Mouse (Mus musculus) small intestine, adult 2 months (tissue): ENCODE measurements around the gene Zfhx3. TPM values are rescaled to one million over a fixed set of nuclear protein-coding genes. Genes with fewer than 3 reads are reported as not detected.

Experiments used
- H3K27ac ChIP-seq: fragments of 200-500 bp; 2 replicates; pipeline ENCODE4 v1.5.1; 2012; ENCODE audit warnings: low read depth, low read length, control low read depth, inconsistent platforms; ENCODE audit not compliant: insufficient read depth
- H3K27me3 ChIP-seq: fragments of 200-500 bp; 2 replicates; pipeline ENCODE4 v1.6.1; 2012; ENCODE audit warnings: mild to moderate bottlenecking, moderate library complexity, low read length, inconsistent platforms; ENCODE audit not compliant: control insufficient read depth, insufficient read depth
- H3K36me3 ChIP-seq: fragments of 200-500 bp; 2 replicates; pipeline ENCODE4 v1.6.1; 2012; ENCODE audit warnings: mild to moderate bottlenecking, low read length, control low read depth, inconsistent platforms; ENCODE audit not compliant: control insufficient read depth, insufficient read depth
- H3K4me1 ChIP-seq: fragments of 200-500 bp; 2 replicates; pipeline ENCODE4 v1.6.1; 2012; ENCODE audit warnings: low read length, inconsistent platforms, mixed read lengths; ENCODE audit not compliant: control insufficient read depth, insufficient read depth, insufficient read length
- H3K4me3 ChIP-seq: fragments of 200-500 bp; 2 replicates; pipeline ENCODE4 v1.5.1; 2012; ENCODE audit warnings: low read depth, mild to moderate bottlenecking, control low read depth, inconsistent platforms, low read length, moderate library complexity
- CTCF ChIP-seq: fragments of 200-500 bp; IDR thresholded peaks from 2 replicates; pipeline ENCODE4 v1.5.1; 2012; ENCODE audit warnings: low read depth, mild to moderate bottlenecking, control low read depth, inconsistent platforms, low read length, moderate library complexity, mixed read lengths; ENCODE audit not compliant: insufficient replicate concordance, insufficient read length; ENCODE audit errors: extremely low read depth
- POLR2A ChIP-seq: fragments of 200-500 bp; IDR thresholded peaks from 2 replicates; pipeline ENCODE4 v1.6.1; 2012; ENCODE audit warnings: low read depth, mild to moderate bottlenecking, control low read depth, inconsistent platforms, low read length, moderate library complexity
- WGBS: fragments of 180-500 bp; shearing (Covaris S2); methylation state at CpG from one replicate; pipeline ENCODE4 v1.1.7; 2018; 5-methylcytosine and 5-hydroxymethylcytosine counted together
- polyA plus RNA-seq: library from polyadenylated mRNA; depleted of rRNA; stranded (reverse); fragments of >200 nt; gene quantifications from 2 replicates; pipeline ENCODE4 v1.2.3, GENCODE M21; 2012

The Zfhx3 gene
- polyA plus RNA-seq, 1 experiment = 2.0 TPM

DNA sequence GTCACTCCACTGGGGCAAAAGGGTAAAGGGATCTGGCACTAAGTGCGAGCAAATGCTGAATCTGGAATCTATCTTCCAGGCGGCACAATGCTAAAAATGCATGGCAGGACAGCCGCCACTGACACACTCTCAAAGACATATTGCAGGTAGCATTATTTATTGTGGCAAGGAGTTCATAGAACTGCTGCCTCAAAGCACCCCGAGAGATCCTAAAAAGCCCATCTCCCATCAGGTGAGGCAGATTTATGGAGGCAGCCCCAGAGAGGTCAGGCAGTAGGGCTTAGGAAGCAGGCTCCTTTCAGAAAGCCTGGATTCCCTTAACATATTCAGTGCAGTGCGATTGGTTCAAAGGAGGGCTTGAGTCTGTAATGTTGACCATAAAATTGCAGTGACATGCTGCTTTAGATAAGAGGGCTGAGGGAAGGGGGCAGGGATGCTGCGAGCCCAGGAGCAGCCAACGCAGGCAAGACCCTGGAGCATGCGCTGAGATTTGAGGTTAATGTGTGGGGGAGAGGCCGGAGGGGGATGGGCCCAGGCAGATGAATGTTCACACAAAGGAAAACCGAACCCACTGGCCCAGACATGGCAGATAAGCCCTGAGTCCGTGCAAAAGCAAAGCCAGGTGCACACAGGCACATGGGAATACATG lies 538.8 kb downstream of the Zfhx3 start:
- no peaks in the 10 kb centered on the region for H3K4me1 ChIP-seq
- 42% methylated on average over 11 of the region's 11 CpGs for WGBS
- no peaks in the 10 kb centered on the region for H3K36me3 ChIP-seq
- no peaks in the 10 kb centered on the region for H3K27me3 ChIP-seq
- TF ChIP-seq POLR2A (no peak), CTCF (no peak)
- H3K27ac ChIP-seq = no peak overlapping the region
- H3K4me3 ChIP-seq = no peak overlapping the region

DNA sequence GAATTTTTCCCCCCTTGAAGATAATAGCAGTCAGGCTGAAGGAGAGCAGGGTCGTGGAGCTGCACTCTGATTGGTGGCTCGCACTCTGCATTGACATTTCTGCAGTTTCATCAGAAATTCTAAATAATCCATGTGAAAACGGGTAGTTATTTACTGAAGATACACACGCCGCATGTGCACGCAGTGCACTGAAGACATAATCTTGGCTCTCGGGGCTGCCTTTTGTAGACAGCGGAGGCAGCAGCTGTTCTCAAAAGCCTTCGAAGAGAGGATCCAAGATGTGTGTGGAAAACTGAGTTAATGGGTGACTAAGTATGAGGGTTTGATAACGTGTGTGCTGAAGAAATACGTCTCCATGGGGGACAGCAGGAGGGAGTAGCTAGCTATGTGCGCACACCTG lies 553.7 kb downstream of the Zfhx3 start:
- TF ChIP-seq POLR2A (no peak), CTCF (no peak)
- Histone ChIP-seq H3K27ac (no peak overlapping the region), H3K36me3 (no peaks in the 10 kb centered on the region), H3K27me3 (no peaks in the 10 kb centered on the region), H3K4me1 (no peaks in the 10 kb centered on the region), H3K4me3 (no peak overlapping the region)
- 34% methylated on average over 12 of the region's 12 CpGs for WGBS

DNA sequence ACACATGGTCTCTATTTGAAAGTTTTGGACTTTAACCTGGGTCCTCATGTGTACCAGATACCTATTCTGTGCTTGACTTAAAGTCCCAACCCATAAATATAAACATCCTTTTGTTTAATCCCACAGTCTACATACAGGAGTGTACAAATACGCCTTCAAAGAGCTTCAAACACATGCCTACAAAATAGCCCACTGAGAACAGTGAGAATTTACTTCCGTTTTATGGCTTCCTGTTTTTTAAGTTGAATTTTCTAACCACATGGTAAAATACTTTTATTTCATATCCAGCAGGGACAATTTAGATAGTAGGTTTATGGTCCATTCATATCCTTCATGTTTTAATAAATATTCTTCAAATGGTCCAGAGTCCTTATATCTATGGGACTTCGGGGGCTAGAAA lies 564.3 kb downstream of the Zfhx3 start:
- 77% methylated on average over 3 of the region's 3 CpGs for WGBS
- Histone ChIP-seq H3K36me3 (no peaks in the 10 kb centered on the region), H3K27me3 (no peaks in the 10 kb centered on the region), H3K27ac (no peak overlapping the region), H3K4me3 (no peak overlapping the region), H3K4me1 (no peaks in the 10 kb centered on the region)
- TF ChIP-seq POLR2A = no peak
- no peak for TF ChIP-seq CTCF

DNA sequence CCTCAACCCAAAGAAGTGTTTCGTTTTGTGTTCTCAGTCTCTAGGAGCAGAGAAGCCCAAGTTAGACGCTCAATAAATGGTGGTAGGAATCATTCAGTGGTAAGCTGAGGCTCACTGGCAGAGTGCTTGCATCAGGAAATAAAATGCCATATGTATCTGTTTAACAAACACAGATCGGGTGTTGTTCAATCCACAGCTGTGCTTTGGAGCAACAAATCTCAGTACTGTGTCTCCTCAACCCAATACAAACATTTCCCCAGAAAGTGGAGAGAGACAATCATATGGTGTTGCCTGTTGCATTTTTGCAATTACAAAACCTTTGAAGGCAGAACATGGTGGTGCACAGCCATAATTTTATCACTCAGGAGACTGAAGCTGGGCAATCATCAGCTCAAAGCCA lies 565.3 kb downstream of the Zfhx3 start:
- no peaks in the 10 kb centered on the region for H3K4me1 ChIP-seq
- H3K36me3 ChIP-seq = no peaks in the 10 kb centered on the region
- H3K27ac ChIP-seq = no peak overlapping the region
- 87% methylated on average over 3 of the region's 3 CpGs for WGBS
- no peak overlapping the region for H3K4me3 ChIP-seq
- no peaks in the 10 kb centered on the region for H3K27me3 ChIP-seq
- TF ChIP-seq CTCF (no peak), POLR2A (no peak)

DNA sequence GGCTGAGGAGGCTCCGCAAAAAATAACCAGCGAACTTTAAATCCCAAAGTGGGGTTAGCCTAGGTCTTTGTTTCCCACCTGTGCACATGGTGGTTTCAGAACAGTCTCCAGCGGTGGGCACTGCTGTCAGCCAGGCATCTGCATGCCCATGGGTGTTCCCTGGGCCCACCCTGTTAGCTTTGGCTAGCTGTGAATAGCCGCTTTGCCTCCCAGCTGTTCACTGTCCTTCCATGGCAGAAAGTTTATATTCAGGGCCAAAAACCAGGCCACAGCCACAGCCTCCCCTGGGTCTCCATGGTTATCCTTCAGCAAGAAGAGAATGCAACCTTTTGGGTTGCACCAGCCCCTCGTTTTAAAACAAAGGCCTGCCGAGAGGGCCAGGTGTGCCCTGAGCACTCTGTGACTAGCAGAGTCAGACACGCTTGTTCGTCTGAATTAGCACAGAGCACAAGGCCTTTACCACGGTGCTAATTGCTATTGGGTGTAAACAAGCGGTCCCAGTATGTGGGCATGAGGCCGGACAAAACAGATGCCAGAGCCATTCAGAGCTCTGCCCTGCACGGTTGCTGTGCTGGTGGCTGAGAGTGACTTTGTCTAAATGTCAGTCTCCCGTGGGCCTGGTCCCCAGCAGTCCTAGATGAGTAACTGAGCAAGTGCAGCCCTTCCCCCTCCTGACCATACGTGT lies 568.3 kb downstream of the Zfhx3 start:
- 77% methylated on average over 14 of the region's 14 CpGs for WGBS
- H3K27ac ChIP-seq = no peak overlapping the region
- no peaks in the 10 kb centered on the region for H3K4me1 ChIP-seq
- no peak overlapping the region for H3K4me3 ChIP-seq
- no peaks in the 10 kb centered on the region for H3K36me3 ChIP-seq
- no peak for TF ChIP-seq CTCF
- no peak for TF ChIP-seq POLR2A
- no peaks in the 10 kb centered on the region for H3K27me3 ChIP-seq

DNA sequence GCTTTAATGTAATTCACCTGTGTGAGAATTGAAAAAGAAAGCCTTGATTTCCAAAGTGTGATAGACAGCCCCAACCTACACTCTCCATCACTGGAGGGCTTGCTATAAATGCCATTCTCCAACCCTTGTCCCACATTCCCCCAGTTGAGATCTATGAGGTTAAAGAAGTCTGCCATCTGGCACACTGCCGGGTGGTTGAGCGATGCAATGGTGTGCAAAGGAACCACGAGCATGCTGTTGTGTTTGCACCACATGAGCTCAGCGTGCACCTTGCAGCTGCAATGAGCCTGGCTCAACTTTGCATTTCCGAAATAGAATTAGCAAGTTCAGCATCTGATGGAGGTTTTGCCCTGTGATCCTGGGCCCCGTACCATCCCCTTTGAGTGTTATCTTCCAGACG lies 575.7 kb downstream of the Zfhx3 start:
- H3K27ac ChIP-seq = no peak overlapping the region
- WGBS = 88% methylated on average over 7 of the region's 7 CpGs
- H3K27me3 ChIP-seq = no peaks in the 10 kb centered on the region
- no peak overlapping the region for H3K4me3 ChIP-seq
- no peaks in the 10 kb centered on the region for H3K4me1 ChIP-seq
- H3K36me3 ChIP-seq = no peaks in the 10 kb centered on the region
- TF ChIP-seq POLR2A = no peak
- no peak for TF ChIP-seq CTCF

DNA sequence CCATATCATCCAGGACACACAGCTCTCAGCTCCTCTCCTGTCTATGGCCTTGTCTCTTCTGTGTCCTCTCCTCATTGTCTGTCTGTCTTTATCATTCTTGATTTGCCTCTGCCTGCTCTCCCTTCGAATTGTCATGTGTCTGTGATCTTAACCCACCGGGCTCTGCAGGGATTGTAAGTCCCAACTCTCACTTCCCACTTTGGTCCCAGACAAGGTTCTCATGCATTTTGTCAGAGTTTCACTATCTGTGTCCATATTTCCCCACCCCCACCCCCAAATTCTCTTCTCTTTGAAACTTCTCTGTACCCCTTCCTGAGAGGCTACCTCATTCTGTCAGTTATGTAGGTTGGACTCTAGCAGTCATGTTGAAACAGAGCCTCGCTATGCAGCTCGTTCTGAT lies 579.6 kb downstream of the Zfhx3 start:
- Histone ChIP-seq H3K27me3 (no peaks in the 10 kb centered on the region), H3K4me1 (no peaks in the 10 kb centered on the region), H3K4me3 (no peak overlapping the region), H3K27ac (no peak overlapping the region), H3K36me3 (no peaks in the 10 kb centered on the region)
- WGBS = 82% methylated on average over 4 of the region's 4 CpGs
- TF ChIP-seq CTCF = no peak
- TF ChIP-seq POLR2A = no peak
